Mouse (Mus musculus) kidney, adult 2 months (tissue): ENCODE data around the gene Mgmt. TPM values are rescaled to one million over a fixed set of nuclear protein-coding genes. Genes with fewer than 3 reads are reported as not detected.

Experiments used
- DNase-seq: peaks from one replicate; pipeline ENCODE4 v3.0.0; 2021
- H3K27ac ChIP-seq: fragments of 200-500 bp; 2 replicates; pipeline ENCODE4 v1.5.1; 2012; ENCODE audit warnings: low read depth, low read length, control low read depth, inconsistent platforms; ENCODE audit not compliant: insufficient read depth
- H3K27me3 ChIP-seq: fragments of 200-500 bp; replicated peaks from 2 replicates; pipeline ENCODE4 v1.6.1; 2012; ENCODE audit warnings: mild to moderate bottlenecking, moderate library complexity, low read length, inconsistent platforms; ENCODE audit not compliant: control insufficient read depth, insufficient read depth
- H3K36me3 ChIP-seq: fragments of 200-500 bp; 2 replicates; pipeline ENCODE4 v1.6.1; 2012; ENCODE audit warnings: mild to moderate bottlenecking, moderate library complexity, low read length, inconsistent platforms; ENCODE audit not compliant: control insufficient read depth, insufficient read depth
- H3K4me1 ChIP-seq: fragments of 200-500 bp; 2 replicates; pipeline ENCODE4 v1.6.1; 2011; ENCODE audit warnings: low read length; ENCODE audit not compliant: control insufficient read depth, insufficient read depth
- H3K4me3 ChIP-seq: fragments of 200-500 bp; 2 replicates; pipeline ENCODE4 v1.5.1; 2011; ENCODE audit warnings: mild to moderate bottlenecking, low read depth, low read length, control low read depth; ENCODE audit not compliant: insufficient read depth
- CTCF ChIP-seq: fragments of 200-500 bp; conservative IDR thresholded peaks from 2 replicates; pipeline ENCODE4 v1.5.1; 2011; ENCODE audit warnings: low read depth, mild to moderate bottlenecking, control low read depth, low read length, moderate library complexity, mixed read lengths; ENCODE audit not compliant: insufficient read depth, insufficient read length
- POLR2A ChIP-seq: fragments of 200-500 bp; IDR thresholded peaks from one replicate; pipeline ENCODE4 v1.6.1; 2011; ENCODE audit warnings: low read depth, low read length, control low read depth
- WGBS: fragments of 180-500 bp; shearing (Covaris S2); methylation state at CpG from one replicate; pipeline ENCODE4 v1.1.7; 2018; 5-methylcytosine and 5-hydroxymethylcytosine counted together
- polyA plus RNA-seq: library from polyadenylated mRNA; depleted of rRNA; stranded (reverse); fragments of >200 nt; gene quantifications from 2 replicates; pipeline ENCODE4 v1.2.3, GENCODE M21; 2012; rRNA removed

Gene Mgmt
- polyA plus RNA-seq = 4.6 and 5.1 TPM in 2 replicates

DNA sequence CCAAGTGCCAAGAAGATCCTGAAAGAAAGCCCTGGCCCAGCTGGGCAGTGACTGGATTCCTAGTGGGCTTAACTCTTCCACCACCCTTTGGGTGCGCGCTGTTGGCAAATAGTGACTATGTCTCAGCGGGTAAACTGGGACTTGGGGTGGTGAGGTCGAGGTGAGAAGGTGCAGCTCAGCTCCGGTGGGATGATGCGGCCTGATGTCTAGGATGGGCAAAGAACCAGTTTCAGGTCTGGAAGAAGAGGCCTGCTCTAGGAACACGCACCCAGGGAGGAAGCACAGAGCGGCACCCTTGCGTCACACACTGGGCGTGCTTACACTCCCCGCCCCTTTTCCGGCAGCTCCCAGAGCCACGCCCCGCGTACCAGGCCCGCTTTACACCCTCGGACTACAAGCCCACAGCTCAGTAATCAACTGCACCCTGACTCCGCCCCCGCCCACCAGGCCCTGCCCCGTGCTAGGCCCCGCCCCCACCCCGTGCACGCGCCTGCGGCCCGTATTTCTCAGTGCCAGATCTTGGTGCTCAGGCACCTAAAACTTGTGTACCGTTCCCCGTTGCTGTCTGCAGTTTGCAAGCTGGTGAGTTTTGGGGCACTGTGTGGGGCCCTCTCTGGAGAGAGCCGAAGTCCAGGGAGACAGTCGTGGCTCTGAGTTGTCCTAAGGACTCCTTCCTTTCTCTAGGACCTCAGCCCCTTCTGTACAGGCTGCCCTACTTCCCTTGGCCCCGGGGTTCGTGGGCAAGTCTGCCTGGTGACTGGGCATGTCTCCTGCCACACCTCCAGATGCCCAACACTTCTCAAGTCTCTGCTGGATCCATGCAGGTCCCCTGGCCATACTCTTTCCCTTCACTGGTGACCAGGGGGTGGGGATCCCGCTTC lies at the start of gene Mgmt:
TSS of gene Mgmt (plus strand) at position 509 of the 881 bp plus-strand sequence.
- H3K4me3 ChIP-seq = peak within 1 kb of the TSS; percentile 50
- peak; percentile 97 for DNase-seq
- H3K27ac ChIP-seq = no peak within 1 kb of the TSS
- 9% methylated on average over 33 of the region's 33 CpGs for WGBS
- no peaks in the 10 kb centered on the region for H3K36me3 ChIP-seq
- H3K27me3 ChIP-seq = no peaks in the 10 kb centered on the region
- no peak for TF ChIP-seq POLR2A
- H3K4me1 ChIP-seq = no peaks in the 10 kb centered on the region; the same call in 1 of the 2 replicates

DNA sequence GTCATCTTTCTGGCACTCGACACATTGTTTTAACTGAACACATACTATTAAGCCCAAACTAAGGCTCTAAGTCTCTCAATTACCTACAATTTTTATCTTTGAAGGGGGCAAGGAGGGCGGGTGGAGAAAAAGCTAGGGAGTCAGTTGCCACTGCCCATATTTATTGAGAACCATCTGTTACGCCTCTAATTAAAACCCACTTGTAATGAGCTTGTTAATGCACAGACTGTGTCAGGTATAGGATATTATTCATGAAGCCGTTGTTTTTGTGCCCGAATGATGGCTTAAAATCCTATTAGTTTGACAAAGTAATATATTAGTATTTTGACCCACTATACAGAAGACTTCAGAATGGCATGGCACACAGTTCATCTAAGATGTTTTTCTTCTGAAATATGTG lies 49.6 kb upstream of the Mgmt start:
- H3K27ac ChIP-seq = no peak overlapping the region
- WGBS = 76% methylated on average over 5 of the region's 5 CpGs

DNA sequence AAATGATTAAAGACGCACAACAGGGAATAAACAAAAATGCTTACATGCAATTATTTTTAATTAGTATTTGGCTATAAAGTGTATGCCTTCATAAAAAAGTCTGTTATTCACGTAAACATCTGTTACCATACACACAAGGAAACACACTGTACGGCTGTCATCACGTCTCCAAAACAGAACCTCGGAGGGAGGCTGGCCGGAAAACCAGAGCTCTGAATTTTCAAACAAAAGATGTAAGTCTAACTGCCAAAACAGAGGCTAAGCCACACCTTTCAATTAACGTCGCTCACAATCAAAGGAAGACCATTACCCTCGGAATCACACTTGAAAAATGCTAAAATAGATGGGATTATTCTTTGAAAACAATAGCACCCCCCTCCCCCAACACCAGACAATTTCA lies 49.1 kb upstream of the Mgmt start:
- 60% methylated on average over 9 of the region's 9 CpGs for WGBS
- Histone ChIP-seq H3K27ac (no peak overlapping the region), H3K36me3 (no peaks in the 10 kb centered on the region), H3K4me3 (no peak overlapping the region), H3K27me3 (no peaks in the 10 kb centered on the region; the same call in 1 of the 2 replicates), H3K4me1 (no peaks in the 10 kb centered on the region)
- DNase-seq = no peak
- TF ChIP-seq POLR2A = no peak
- no peak for TF ChIP-seq CTCF

More for the DNA sequence above, 49.6 kb upstream of the Mgmt start:
- no peak overlapping the region for H3K4me3 ChIP-seq
- no peaks in the 10 kb centered on the region; the same call in 1 of the 2 replicates for H3K27me3 ChIP-seq
- H3K4me1 ChIP-seq = no peaks in the 10 kb centered on the region
- no peak for DNase-seq
- H3K36me3 ChIP-seq = no peaks in the 10 kb centered on the region
- TF ChIP-seq POLR2A (no peak), CTCF (no peak)

DNA sequence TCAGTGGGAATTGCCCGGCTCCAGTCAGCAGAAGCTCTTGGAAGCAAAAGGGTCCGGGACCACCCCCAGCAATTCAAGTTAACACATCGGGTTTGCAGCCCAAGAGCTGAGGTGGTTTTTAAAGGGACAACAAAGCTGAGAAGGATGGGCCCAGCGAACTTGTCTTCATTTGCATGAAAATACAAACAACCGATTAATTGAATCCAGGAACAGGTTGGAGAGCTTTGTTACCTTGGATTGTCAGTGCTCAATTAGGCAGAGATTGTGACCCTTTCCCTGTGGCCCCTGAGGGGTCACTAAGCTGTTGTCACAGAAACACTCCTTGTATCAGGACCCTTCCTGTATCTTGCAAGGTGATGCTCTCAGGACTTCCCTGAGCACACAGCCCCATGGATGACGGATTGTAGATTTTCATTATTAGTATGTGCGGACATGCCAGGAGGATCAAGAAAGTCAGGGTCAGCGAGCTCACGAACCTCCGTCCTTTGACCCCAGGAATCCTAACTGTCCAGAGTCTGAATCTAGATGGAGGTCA lies 48.3 kb upstream of the Mgmt start:
- no peaks in the 10 kb centered on the region for H3K4me1 ChIP-seq
- TF ChIP-seq POLR2A = no peak
- no peak for TF ChIP-seq CTCF
- no peaks in the 10 kb centered on the region for H3K36me3 ChIP-seq
- WGBS = 70% methylated on average over 10 of the region's 10 CpGs
- no peak overlapping the region for H3K4me3 ChIP-seq
- H3K27ac ChIP-seq = no peak overlapping the region
- no peaks in the 10 kb centered on the region; the same call in 1 of the 2 replicates for H3K27me3 ChIP-seq
- no peak for DNase-seq

DNA sequence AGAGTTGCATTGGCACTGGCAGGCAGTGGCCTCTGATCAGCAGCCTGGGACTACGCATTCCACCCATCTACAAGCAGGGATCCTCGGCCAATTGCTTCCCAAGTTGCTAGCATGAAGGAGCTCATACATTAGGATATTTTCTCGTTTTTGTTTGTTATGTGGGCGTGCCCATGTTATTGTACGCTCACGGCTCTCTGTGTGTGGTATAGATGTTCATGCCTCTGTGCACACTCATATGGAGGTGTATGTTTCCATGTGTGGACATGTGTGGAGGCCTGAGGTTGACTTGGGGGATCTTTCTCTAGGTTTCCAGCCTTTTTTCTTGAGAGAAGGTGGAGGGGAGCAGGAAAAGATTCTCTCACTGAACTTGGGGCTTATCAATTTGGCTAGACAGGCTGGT lies 46.8 kb upstream of the Mgmt start:
- Histone ChIP-seq H3K36me3 (no peaks in the 10 kb centered on the region), H3K4me3 (no peak overlapping the region)
- DNase-seq = no peak

DNA sequence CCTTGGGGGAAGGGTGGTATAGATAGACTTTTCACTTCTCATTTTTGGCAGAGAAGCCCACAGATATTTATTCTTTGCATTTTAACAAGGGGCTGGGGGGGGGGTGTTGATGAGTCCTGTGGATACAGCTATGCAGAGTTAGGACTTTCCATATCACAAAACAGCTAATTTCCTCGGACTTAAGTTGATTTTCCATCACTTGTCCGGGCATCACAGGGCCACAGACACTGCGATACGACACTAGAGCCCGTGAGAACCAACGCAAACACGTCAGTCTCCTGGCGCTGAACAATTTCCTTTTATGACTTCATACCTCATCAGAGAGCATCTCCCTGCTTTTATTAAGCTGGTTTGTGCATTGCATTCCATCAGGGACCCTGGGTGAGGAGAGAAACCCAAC lies 45.7 kb upstream of the Mgmt start:
- no peak overlapping the region for H3K27ac ChIP-seq

More for the DNA sequence above, 46.8 kb upstream of the Mgmt start:
- Histone ChIP-seq H3K27me3 (no peaks in the 10 kb centered on the region), H3K4me1 (no peaks in the 10 kb centered on the region), H3K27ac (no peak overlapping the region)
- 91% methylated on average over 6 of the region's 6 CpGs for WGBS
- TF ChIP-seq CTCF (no peak), POLR2A (no peak)

DNA sequence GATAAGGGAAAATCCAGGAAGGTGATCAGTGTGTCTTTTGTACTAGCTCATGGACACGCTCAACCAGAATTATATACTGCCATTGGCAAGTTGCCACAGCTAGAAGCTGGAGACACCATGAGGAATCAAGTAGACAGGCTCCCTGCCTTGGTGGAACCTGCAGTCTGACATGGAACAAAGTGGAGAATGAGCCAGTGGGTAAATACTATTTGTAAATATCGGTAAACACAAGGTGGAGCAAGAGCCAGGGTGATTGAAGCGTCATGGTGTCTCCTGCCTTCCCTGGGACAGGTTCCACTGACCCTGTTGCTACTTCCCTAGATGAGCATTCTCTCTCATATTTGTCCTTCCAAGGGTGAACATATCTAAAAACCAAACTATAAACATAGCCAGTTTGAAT lies 44.6 kb upstream of the Mgmt start:
- no peak overlapping the region for H3K27ac ChIP-seq
- no peak for DNase-seq
- 85% methylated on average over 3 of the region's 3 CpGs for WGBS
- H3K27me3 ChIP-seq = no peaks in the 10 kb centered on the region
- H3K4me1 ChIP-seq = no peaks in the 10 kb centered on the region
- TF ChIP-seq CTCF (no peak), POLR2A (no peak)
- H3K4me3 ChIP-seq = no peak overlapping the region
- no peaks in the 10 kb centered on the region for H3K36me3 ChIP-seq

More for the DNA sequence above, 45.7 kb upstream of the Mgmt start:
- no peak overlapping the region for H3K4me3 ChIP-seq
- no peak for DNase-seq
- TF ChIP-seq POLR2A = no peak
- no peak for TF ChIP-seq CTCF
- no peaks in the 10 kb centered on the region for H3K27me3 ChIP-seq
- no peaks in the 10 kb centered on the region for H3K4me1 ChIP-seq
- H3K36me3 ChIP-seq = no peaks in the 10 kb centered on the region
- 86% methylated on average over 8 of the region's 8 CpGs for WGBS
